Mouse (Mus musculus): ENCODE measurements around the gene Ube2g2. TPM values are rescaled to one million over a fixed set of nuclear protein-coding genes. Genes with fewer than 3 reads are reported as not detected.

The Ube2g2 gene
- 10 to 100 TPM; 65.2 to 73.4 TPM for total RNA-seq (2021)

DNA sequence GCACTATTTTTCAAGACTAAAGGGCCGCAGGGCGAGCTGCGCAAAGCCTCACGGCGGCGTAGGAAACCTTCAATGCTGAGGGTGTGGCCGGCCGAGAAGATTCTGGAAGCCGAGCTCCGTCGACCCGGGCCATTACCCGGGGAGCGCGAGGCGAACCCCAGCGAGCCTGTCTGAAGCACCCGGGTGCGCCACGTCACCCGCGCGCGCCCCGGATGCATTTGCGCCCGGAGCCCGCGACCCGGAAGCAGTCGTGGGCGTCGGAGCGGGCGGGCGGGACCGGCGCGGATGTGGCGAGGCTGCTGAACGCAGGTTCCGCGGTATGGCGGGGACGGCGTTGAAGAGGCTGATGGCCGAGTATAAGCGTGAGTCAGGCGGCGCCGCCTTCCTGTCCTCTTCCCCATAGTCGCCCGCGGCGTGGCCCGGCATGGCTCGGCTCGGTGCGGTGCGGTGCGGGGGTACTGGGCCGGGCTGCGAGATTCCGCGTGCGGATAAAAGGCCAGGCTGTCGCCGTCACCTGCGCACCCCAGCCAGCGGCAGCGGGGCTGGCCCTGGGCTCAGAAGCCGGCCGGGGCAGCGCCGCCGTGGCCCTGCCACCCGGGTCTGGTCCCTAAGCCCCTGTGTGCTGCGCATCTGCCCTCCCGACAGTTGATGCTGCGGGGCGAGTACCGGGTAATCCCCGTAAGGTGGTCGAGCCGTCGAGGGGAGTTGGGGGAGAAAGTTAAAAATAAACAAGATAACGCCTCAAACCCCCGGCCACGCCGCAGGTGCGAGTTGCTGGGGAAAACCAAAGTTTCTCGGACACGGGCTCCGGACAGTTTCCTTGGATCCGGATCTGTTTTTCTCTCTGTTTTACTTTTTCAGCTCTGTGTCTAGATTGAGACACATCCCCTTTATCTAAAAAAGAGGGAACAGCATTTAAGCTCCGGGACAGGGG is at the start of gene Ube2g2:
Gene Ube2g2 (plus strand): TSS at position 221 of the 934 bp plus-strand sequence.
- DNase-seq: peak; percentile 96 to 97
- intact Hi-C loops (cut with DNase I): loop anchor here (1.0 to 10.0 kb wide), 4 partner anchors 40 to 542 kb away; partner anchors contain the start of genes 1810043G02Rik, D10Jhu81e, Pttg1ip and Trpm2

DNA sequence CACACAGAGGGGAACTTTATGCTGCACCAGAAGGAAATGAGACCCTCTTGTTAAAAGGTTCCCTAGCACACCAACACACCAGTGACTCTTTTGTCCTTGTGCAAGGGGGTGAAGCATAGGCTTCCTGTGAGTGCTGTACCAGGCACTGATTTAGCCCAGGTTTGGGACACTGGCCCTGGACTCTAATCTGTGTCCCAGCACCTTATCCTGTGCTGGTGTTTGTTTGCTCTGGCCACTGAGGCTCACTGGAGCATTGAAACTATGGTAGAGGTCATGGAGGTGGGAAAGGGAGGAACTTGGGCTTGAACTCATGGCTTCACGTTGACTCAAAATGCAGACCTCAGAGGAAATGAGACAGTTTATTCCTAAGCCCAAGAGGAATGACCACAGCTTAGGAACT is 48.9 kb upstream of the Ube2g2 start:
- no peak for DNase-seq
- intact Hi-C loops (cut with DNase I): no loop called here

DNA sequence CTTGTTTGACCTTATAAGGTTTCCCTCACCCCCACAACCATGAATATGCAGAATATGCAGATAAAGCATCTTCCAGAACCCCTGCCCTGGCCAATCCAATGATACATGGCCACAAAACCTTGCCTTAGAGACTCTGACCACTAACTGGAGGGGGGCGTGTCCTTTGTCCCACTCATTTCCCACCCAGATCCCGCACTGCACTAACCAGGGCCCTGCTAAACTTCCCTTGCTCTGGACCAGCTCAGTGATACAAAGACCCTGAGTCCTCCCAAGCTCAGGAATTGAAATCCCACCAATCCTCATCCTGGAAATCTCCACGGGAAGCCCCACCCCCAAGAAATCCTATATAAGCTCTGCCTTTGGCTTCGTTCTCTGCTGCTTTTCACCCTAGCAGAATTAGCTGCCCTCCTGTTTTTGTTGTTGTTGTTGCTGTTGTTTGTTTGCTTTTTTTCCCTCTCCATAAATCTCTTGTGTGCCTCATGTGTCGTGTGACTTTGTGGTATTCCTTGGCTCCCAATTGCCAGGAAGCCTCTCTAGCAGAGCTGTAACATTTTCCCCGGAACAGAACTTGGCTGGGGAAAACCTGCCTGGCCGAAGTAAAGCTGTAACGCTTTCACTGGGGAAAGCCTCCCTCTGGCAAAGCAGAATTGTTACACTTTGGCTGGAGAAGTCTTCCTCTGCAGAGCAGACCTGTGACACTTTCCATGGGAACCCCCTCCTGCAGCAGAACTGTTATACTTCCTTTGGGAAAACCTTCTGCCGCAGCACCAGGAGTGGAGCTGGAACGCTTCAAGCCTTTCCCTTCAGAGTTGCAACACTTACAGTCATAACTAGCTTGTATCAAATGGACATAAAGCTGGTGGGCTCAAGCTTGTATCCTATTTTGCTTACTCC is 41.8 kb upstream of the Ube2g2 start:
- intact Hi-C loops (cut with DNase I): loop anchor here (5.0 kb wide), 2 partner anchors 42 to 163 kb away; partner anchors contain the start of genes Adarb1 and Ube2g2
- no peak for DNase-seq

DNA sequence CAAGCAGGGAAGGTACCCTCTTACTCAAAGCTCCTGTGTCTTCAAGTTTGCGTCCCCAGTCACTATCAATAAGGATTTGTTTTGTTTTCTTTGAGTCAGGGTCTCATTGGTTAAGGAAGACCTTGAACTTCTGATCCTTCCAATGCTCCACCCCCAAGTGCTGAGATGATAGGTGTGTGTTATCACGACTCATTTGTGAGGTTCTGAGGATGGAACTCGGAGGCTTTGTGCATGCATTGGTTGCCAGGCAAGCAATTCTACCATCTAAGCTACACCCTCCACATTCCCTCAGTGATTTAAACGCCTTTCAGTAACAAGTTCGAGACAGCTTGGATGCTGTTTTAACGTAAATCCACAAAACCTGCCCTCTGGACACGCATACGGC is 41.1 kb upstream of the Ube2g2 start:
- DNase-seq: no peak
- intact Hi-C loops (cut with DNase I): loop anchor here (5.0 kb wide), 2 partner anchors 41 to 164 kb away; partner anchors contain the start of genes Adarb1 and Ube2g2

DNA sequence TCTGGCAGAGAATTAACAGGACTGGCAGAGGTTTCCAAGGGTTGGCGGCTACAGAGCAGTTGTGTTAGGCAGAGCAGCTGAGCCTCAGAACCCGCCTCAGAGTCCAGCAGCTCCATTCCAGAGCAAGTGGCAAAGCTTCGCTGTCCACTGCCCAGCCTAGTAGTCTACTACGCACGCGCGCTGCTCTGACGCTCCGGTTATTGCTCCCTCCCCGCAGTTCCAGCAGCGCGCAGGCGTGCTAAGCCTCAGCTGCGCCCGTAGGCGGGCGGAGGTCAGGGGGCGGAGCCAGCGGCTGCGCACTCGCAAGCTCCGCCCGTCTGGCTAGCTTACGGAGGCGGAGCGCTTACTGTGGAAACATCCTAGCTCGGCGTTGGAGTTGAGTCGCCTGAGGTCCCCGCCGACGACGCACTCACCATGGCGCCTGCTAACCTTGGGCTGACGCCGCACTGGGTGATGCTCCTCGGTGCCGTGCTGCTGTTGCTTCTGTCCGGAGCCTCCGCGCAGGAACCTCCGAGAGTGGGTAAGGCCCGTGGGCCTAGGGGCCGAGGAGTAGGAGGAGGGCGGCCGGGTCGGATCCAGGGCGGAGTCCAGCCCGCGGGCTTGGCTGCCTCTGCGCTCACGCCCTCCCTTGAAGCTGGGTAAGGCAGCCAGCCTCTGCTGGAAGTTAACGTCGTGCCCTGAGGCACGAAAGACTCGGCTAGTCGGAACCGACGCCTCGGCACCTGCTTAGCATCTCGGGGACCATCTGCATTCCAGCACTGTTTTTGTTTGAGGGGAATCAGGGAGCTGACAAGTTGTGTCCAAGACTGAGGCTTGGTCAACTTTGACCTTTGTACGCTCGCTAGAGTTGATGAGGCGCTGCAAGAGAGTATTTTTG is 40.4 kb upstream of the Ube2g2 start, which contains the start of gene Pttg1ip:
Gene Pttg1ip (plus strand): TSS at position 313 of the 877 bp plus-strand sequence.
- intact Hi-C loops (cut with DNase I): loop anchor here (5.0 kb wide), 2 partner anchors 41 to 164 kb away; partner anchors contain the start of genes Adarb1 and Ube2g2
- DNase-seq: peak; percentile 94 to 97

DNA sequence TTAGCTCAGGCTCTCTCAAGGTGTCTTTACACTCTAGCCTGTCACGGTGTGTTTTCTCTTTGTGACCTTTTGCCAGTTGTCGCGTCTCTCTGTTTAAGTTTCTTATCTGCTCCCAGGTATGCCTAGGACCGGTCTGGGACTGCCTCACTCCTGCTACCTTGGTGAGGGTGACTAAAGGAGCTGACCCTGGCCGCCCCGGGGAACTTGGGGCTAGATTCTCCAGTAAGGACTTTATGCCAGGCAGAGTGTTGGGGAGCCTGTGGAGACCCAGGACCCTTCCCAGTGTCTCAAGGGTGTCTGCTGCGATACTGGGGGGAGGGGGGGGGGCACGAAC is 39.8 kb upstream of the Ube2g2 start:
- intact Hi-C loops (cut with DNase I): loop anchor here (5.0 kb wide), 2 partner anchors 40 to 165 kb away; partner anchors contain the start of genes Adarb1 and Ube2g2
- no peak for DNase-seq

DNA sequence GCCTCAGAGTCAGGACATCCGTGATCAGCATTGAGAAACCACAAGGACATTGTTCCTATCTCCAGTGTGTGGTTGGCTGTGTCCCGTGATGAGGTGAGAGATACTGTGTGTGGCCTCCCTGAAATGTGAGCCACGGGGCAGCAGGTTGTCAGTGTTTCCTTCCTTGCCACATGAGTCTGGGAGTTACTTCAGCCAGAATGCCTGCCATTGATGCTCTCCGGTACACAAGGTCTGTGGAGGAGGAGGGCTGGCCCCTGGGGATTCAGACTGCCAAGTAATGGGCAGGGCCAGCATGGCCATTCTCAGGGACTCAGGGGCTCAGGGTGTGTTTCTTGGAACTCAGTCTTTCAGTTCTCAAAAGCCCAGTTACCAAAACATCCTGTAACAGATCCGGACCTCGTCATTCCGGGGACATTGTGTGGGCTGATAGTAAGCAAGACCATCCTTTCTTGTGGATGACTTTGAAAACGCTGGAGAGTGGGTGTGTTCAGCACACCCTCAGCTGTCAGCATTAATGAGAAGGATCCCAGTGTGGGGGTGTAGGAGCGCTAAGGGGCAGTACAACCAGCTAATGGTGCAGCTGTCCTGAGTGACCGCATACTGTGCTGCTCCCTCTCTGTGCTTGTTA is 38.2 kb upstream of the Ube2g2 start:
- intact Hi-C loops (cut with DNase I): loop anchor here (5.0 kb wide), 2 partner anchors 38 to 167 kb away; partner anchors contain the start of genes Adarb1 and Ube2g2

DNA sequence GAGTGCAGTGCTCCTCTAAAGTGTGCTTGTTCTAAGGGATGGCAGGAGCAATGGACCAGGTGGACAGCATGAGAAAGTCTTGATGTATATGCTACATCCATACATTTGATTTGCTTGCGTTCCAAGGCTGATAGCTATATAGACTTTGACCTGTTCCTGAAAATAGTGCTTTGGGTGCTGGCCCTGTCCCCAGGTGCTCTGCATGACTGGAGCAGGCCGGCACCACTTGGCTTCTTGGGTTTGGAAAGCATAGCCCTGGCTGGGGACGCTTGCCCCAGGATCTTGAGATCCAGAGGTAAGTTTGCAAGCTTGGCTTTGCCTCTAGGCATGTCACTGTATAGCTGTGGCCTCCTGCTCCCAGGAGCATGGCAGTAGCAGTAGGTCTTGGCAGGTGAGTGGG is 35.4 kb upstream of the Ube2g2 start:
- intact Hi-C loops (cut with DNase I): no loop called here
- DNase-seq: no peak

More for the DNA sequence above, 38.2 kb upstream of the Ube2g2 start:
- DNase-seq: peak; percentile 39 to 45

DNA sequence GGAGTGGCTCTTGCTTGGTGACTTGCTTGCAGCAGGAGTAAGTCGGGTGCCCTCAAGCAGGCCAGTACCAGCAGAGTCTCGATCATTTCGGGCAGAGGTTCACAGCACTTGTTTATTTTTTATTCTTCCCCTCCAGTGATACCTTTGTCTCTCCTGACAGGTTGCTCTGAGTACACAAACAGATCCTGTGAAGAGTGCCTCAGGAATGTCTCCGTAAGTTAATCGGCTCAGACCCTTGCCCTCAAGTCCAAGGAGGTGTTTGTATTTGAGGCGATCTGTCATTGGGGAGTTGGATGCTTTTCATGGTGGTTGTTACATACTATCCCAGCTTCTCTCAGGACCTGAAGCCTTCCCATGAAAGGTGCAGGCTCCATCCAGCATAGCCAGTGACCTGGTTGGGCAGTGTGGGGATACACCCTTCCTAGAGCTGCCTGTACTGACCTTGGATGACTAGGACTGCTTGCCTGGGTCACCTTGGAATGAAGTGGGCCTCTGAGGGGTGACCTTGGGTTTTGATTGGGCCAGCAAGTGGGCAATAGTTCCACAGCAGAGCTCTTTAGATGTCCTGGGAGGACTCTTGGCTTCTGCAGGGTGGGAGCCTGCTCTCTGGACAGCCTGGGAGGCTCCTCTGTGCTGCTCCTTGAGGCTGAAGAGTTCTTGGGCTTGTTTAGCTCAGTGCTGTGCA is 34.8 kb upstream of the Ube2g2 start:
- DNase-seq: no peak
- intact Hi-C loops (cut with DNase I): no loop called here

DNA sequence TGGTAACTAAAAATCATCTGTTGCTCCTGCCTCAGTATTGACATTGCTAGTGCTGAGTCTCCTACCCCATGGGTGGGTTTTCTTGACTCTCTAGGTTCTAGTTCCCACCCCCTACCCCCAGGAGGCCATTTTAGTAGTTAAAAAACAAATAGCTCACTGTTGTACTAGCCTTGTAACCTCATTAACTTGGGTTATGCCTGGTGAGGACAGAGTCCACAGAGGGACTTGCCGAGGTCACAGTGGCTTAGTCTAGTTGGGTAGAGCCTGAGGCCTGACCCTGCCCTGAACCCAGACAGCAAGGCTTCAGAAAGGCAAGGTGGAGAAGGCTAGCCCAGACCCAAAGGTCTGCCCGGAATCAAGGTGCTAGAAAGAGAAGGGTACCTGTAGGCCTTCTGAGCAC is 34.0 kb upstream of the Ube2g2 start:
- no peak for DNase-seq
- intact Hi-C loops (cut with DNase I): no loop called here

DNA sequence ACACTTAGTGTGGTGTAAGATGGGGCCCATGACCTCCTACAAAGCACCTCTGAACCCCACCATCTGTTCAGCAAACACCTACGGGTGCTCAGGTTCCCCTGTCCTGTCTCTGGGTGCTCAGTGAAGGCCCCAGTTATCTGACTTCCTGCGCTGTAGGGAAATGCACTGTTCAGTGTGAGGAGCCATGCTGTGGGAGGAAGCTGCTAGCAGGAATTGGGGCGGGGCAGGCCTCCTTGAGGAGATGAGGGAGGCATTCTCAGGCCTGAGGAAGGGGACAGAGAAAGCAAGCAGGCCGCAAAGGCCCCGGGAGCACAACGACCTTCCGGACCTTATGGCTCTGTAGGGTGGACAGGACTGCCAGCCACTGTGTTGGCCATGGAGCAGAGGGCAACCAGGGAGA is 33.0 kb upstream of the Ube2g2 start:
- intact Hi-C loops (cut with DNase I): no loop called here
- DNase-seq: no peak

DNA sequence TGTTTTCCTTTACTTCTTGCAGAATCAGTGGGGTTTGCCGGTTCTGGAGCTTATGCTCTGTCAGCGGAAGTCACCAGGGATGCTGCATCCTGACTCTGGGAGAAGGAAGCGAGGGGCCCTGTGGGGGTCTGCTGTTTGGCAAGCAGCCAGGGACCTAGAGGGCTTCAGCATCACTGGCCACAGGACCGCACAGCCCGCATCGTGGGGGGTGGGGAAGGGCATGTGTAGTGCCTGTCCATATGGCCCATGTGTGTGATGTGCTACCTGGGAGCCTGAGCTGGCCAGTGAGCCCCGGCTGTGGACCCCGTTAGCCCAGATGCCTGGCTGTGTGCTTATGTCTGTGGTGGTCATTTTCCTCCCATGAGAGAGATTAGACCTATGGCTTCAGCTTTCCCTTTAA is 32.3 kb upstream of the Ube2g2 start:
- intact Hi-C loops (cut with DNase I): no loop called here
- DNase-seq: no peak

DNA sequence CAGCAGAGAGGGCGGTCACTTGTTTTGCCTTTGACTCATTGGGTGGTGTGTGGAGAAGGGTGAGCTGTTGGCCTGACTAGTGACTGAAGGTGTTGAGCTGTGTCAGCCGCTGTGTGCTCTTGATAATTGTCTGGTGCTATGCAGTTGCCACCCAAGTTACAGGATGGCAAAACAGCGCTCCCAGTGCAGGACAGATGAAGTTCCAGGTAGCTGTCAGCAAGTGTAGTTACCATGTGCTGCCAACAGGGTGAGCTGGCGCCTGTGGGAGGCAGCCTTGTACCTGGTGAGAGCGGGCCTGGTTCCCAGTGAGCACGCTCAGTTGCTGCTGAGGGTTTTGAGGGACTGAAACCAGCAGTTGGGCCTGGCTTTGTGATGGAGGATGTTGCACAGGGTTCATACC is 31.3 kb upstream of the Ube2g2 start:
- intact Hi-C loops (cut with DNase I): no loop called here
- DNase-seq: peak in 1 of 2 experiments; percentile 41

DNA sequence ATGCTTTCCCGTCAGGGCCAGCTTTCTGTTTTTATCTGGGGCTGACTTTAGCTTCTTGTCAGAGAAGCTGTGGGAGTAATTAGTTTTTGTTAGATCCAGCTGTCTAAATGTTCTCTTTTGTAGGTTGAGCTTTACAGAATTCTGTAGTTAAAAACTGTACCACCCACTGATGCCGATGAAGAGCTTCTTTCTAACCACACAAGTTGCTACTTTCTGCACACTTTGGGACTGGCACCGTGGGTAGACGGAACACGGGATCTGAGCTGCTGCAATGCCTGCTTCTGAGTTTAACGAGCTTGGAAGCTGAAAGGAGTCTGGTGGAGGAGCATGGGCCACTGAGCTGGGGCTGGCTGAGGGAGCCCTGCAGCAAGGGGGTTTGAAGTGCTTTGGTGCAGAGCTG is 30.5 kb upstream of the Ube2g2 start:
- no peak for DNase-seq
- intact Hi-C loops (cut with DNase I): no loop called here

DNA sequence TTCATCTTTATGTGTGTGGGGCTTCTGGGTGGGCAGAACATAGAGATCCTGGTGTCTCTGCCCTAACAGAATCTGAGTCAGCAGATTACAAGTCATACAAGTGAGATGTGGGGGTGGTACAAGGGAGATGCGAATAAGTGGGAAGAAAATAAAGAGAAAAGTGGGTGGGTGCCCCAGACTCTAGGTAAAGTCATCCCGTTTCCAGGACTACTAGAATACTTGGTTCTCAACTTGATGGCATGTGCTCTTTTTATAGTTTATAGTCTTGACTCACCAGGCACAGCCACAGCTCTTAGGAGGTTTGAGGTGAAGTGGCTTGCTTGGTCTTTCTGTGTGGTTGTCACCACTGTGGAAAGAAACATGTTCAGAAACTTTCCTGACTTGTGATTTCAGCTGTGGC is 26.0 kb upstream of the Ube2g2 start:
- intact Hi-C loops (cut with DNase I): no loop called here

DNA sequence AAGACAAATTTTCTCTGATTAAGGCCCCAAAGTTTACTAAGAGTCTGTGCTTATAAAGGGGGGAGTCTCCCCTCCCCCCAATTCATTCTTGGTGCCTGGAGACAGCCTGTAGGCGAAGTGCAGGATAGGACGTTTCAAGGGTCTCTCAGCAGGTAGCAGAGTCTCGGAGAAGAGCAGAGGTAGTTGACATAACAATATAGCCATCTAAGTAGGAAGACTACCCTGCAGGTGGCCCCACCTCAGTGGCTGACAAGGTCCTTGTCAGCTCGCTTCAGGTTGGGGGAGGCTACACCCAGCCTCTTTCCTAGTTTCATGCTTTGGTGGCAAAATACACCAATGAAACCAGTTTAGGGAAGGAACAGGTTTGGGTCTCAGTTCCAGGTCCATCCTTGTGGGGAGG is 19.1 kb upstream of the Ube2g2 start:
- intact Hi-C loops (cut with DNase I): loop anchor here (10.0 kb wide), 1 partner anchor 188 kb away; the partner anchor contains the start of gene Adarb1
- no peak for DNase-seq

More for the DNA sequence above, 26.0 kb upstream of the Ube2g2 start:
- no peak for DNase-seq

DNA sequence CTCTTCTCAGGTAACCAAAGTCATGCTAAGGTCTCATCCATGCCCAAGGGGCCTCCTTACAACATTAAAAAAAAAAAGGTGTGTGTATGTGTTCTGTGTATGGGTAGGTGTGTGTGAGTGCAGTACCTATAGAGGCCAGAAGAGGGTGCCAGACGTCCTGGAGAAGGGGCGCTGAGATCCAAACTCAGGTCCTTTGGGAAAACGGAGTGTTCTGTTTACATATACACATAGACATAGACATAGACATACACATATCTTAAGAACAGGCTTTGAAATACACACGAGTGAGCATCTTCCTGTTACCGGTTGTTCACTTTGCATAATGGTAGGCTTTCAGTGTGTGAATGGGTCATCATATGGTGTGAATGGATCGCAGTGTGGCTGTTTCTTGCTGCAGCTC is 18.0 kb upstream of the Ube2g2 start:
- intact Hi-C loops (cut with DNase I): loop anchor here (10.0 kb wide), 1 partner anchor 189 kb away; the partner anchor contains the start of gene Adarb1
- no peak for DNase-seq

DNA sequence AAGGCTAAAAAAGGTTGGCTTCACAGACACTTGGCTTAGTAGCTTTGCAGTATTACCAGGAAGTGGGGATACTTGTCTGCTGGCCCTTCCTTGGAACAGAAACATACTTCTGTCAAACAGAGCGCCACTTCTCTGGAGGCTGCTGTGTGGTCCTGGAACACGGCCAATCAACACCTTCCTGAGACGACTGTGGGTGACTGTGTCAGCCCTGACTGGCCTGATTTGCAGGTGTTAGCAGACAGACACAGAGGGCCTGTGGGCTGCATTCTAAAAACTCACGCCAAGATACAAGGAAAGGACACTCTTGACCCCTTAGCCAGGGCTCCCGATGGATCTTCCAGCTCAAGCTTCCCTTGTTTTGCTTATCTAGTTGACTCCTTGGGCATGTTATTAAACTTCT is 17.1 kb upstream of the Ube2g2 start:
- no peak for DNase-seq
- intact Hi-C loops (cut with DNase I): loop anchor here (10.0 kb wide), 1 partner anchor 190 kb away; the partner anchor contains the start of gene Adarb1
